20 mouse cellular contexts compared by ENCODE assay signal in the genomic region with DNA sequence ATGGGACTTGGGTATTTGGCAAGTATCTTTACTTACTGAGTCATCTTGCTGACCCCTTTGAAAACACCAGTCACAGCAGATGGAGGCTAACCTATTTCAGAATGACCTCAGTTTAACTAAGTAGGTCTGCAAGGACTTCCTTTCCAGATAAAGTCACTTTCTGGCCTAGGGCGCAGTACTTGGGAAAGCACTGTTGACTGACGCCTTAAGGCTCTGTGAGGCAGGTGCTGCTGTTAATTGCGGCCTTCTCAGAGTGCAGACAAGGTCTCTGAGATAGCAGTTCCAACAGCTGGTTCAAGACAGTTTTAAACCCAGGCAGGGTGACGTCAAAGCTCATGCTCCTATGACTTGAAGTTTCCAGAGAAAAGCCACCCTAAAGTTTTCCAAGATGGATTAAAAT.
"Had no signal": no experiment of that assay in that cellular context is flagged by ENCODE, and none has a peak within 500 bp of the region (broad histone marks: within the 10 kb centered on the region; RNA-seq: fewer than 3 reads in every experiment).

No protein-coding gene starts in this region.

- H3K9me3 ChIP-seq: kidney, embryonic 15.5 days; liver, embryonic 13.5 days; midbrain, embryonic 12.5 days; neural tube, embryonic 13.5 days had no signal

- H3K4me2 ChIP-seq: kidney, embryonic 15.5 days; liver, embryonic 13.5 days; midbrain, embryonic 12.5 days; neural tube, embryonic 13.5 days had no signal

- ATAC-seq: midbrain, embryonic 16.5 days had no signal

- H3K9ac ChIP-seq: kidney, embryonic 15.5 days; liver, embryonic 13.5 days; midbrain, embryonic 12.5 days; neural tube, embryonic 13.5 days had no signal

- H3K27ac ChIP-seq: kidney, embryonic 15.5 days; left cerebral cortex, adult 2 months; liver, embryonic 13.5 days; midbrain, embryonic 12.5 days; neural tube, embryonic 13.5 days had no signal

- H3K4me3 ChIP-seq: kidney, embryonic 15.5 days; left cerebral cortex, adult 2 months; liver, embryonic 13.5 days; midbrain, embryonic 12.5 days; myocyte; neural tube, embryonic 13.5 days had no signal

- H3K36me3 ChIP-seq: kidney, embryonic 15.5 days; liver, embryonic 13.5 days; midbrain, embryonic 12.5 days; neural tube, embryonic 13.5 days had no signal

- DNase-seq: kidney, adult 8-10 months; kidney, postnatal 10 days; kidney, postnatal 36 days; layer of hippocampus, postnatal 36 days; liver, embryonic 13.5 days; lung, adult 2 months; lung, postnatal 14 days; lung, postnatal 4 days; retina, postnatal 1 day; right cerebral cortex, postnatal 25 days; spleen, adult 18-20 months; thymus, adult 2 months; thymus, postnatal 14 days; thymus, postnatal 4 days had no signal

- H3K27me3 ChIP-seq: kidney, embryonic 15.5 days; liver, embryonic 13.5 days; midbrain, embryonic 12.5 days; neural tube, embryonic 13.5 days had no signal

- H3K4me1 ChIP-seq: midbrain, embryonic 12.5 days had no signal
